Mouse (Mus musculus): ENCODE measurements around the gene Sesn2.
"Not testable (repeated sequence)": the region's sequence is repeated elsewhere in the genome, so short reads cannot be mapped to it uniquely, and the experiment has no call there.

The Sesn2 gene

GRCm38 (mm10) chr4:132513395-132514273 is 3.3 kb upstream of the Sesn2 start:
- no peak for DNase-seq

- DNase-seq = no peak
Measured at GRCm38 (mm10) chr4:132512080-132512479, 1.8 kb upstream of the Sesn2 start.

GRCm38 (mm10) chr4:132509621-132510296 is 542 bp downstream of the Sesn2 start:
- peak; percentile 40 for DNase-seq

- no peak for DNase-seq
Measured at GRCm38 (mm10) chr4:132507210-132507609, 3.1 kb downstream of the Sesn2 start.

GRCm38 (mm10) chr4:132506250-132506649 is 4.1 kb downstream of the Sesn2 start:
- no peak for DNase-seq

GRCm38 (mm10) chr4:132505800-132506199 is 4.5 kb downstream of the Sesn2 start:
- DNase-seq = no peak

- DNase-seq = no peak
Measured at GRCm38 (mm10) chr4:132505034-132505738, 5.1 kb downstream of the Sesn2 start.

- no peak for DNase-seq
Measured at GRCm38 (mm10) chr4:132503344-132503743, 7.0 kb downstream of the Sesn2 start.

GRCm38 (mm10) chr4:132501639-132502038 is 8.7 kb downstream of the Sesn2 start:
- DNase-seq = no peak

- DNase-seq = no peak
Measured at GRCm38 (mm10) chr4:132494271-132494918, 15.9 kb downstream of the Sesn2 start.

- DNase-seq = peak; percentile 31
Measured at GRCm38 (mm10) chr4:132492178-132493060, 17.9 kb downstream of the Sesn2 start.

- DNase-seq = no peak
Measured at GRCm38 (mm10) chr4:132491748-132492147, 18.6 kb downstream of the Sesn2 start.

GRCm38 (mm10) chr4:132491057-132491456 is 19.2 kb downstream of the Sesn2 start:
- no peak for DNase-seq

GRCm38 (mm10) chr4:132490273-132491010 is 19.9 kb downstream of the Sesn2 start:
- DNase-seq = no peak

GRCm38 (mm10) chr4:132488976-132489375 is 21.3 kb downstream of the Sesn2 start:
- DNase-seq = no peak

- no peak for DNase-seq
Measured at GRCm38 (mm10) chr4:132488521-132488920, 21.8 kb downstream of the Sesn2 start.

GRCm38 (mm10) chr4:132484820-132485219 is 25.5 kb downstream of the Sesn2 start:
- DNase-seq = no peak

GRCm38 (mm10) chr4:132484231-132484630 is 26.1 kb downstream of the Sesn2 start:
- no peak for DNase-seq

GRCm38 (mm10) chr4:132482956-132483608 is 27.2 kb downstream of the Sesn2 start:
- DNase-seq = no peak

GRCm38 (mm10) chr4:132482104-132482503 is 28.2 kb downstream of the Sesn2 start:
- DNase-seq = not testable (repeated sequence)

- no peak for DNase-seq
Measured at GRCm38 (mm10) chr4:132477833-132478232, 32.5 kb downstream of the Sesn2 start.

Measured in cerebellum, adult 11 months (tissue).